15 mouse cellular contexts compared by ENCODE assay signal in the genomic region with DNA sequence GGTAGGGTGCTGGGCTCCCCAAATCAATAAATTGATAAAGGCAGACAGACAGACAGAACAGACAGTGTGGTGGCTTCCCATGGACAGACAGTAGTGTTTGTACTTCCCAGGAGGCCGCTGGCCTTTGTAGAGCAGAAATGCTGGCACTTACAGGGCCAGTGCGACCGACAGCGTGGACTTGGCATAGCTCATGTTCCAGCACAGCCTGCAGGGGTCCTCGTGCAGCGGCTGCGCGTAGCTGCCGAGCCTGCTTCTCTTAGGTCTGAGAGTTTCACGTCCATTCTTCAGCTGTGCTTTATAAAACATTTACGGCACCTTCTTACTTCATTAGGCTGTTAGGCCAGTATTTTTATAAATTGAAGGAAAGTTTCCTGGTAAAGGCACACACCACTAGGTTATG. TPM values are rescaled to one million over a fixed set of nuclear protein-coding genes. Genes with fewer than 3 reads are reported as not detected.
DNase-seq lines count a peak whose midpoint lies in the region; ATAC-seq and TF ChIP-seq lines count a peak whose summit lies in the region.
"Had no signal": no experiment of that assay in that cellular context is flagged by ENCODE, and none has a peak within 500 bp of the region (broad histone marks: within the 10 kb centered on the region; RNA-seq: fewer than 3 reads in every experiment).

No protein-coding gene starts in this region.

- WGBS in hindbrain, postnatal 0 days: 45% methylated on average over 11 of the region's 11 CpGs
- WGBS in hindbrain, embryonic 16.5 days: 68% methylated on average over 11 of the region's 11 CpGs
- 68% methylated on average over 11 of the region's 11 CpGs for WGBS in liver, postnatal 0 days (ENCODE audit: insufficient replicate concordance)
- 77% methylated on average over 11 of the region's 11 CpGs for WGBS in liver, embryonic 12.5 days (ENCODE audit: insufficient replicate concordance)
- WGBS in stomach, postnatal 0 days: 79% methylated on average over 11 of the region's 11 CpGs

- no peaks in the 10 kb centered on the region for H3K27me3 ChIP-seq in hindbrain, postnatal 0 days (ENCODE audit: insufficient read depth, low read length)
- no peaks in the 10 kb centered on the region for H3K27me3 ChIP-seq in hindbrain, embryonic 16.5 days (replicated peaks; ENCODE audit: control insufficient read depth, insufficient read depth, low read length)
- H3K27me3 ChIP-seq in liver, postnatal 0 days (ENCODE audit: insufficient read depth, low read length): no peaks in the 10 kb centered on the region
- no peaks in the 10 kb centered on the region for H3K27me3 ChIP-seq in liver, embryonic 12.5 days (replicated peaks)
- H3K27me3 ChIP-seq in stomach, postnatal 0 days (ENCODE audit: control insufficient read depth, insufficient read depth, low read length): no peaks in the 10 kb centered on the region
- H3K27me3 ChIP-seq: forebrain, embryonic 15.5 days; limb, embryonic 12.5 days; lung, embryonic 15.5 days; midbrain, embryonic 13.5 days had no signal

- H3K9me3 ChIP-seq in hindbrain, postnatal 0 days (ENCODE audit: low read length): no peaks in the 10 kb centered on the region
- no peaks in the 10 kb centered on the region for H3K9me3 ChIP-seq in hindbrain, embryonic 16.5 days (ENCODE audit: control insufficient read depth, low read length)
- no peaks in the 10 kb centered on the region for H3K9me3 ChIP-seq in liver, postnatal 0 days (ENCODE audit: low read length)
- H3K9me3 ChIP-seq in liver, embryonic 12.5 days (replicated peaks): no peaks in the 10 kb centered on the region
- H3K9me3 ChIP-seq in stomach, postnatal 0 days (ENCODE audit: control insufficient read depth, low read length): no peaks in the 10 kb centered on the region
- H3K9me3 ChIP-seq: forebrain, embryonic 15.5 days; limb, embryonic 12.5 days; lung, embryonic 15.5 days; midbrain, embryonic 13.5 days had no signal

- peaks cover 7% of the 10 kb centered on the region; the same call in 1 of the 2 replicates for H3K36me3 ChIP-seq in hindbrain, postnatal 0 days (ENCODE audit: insufficient read depth, low read length)
- peaks cover 9% of the 10 kb centered on the region for H3K36me3 ChIP-seq in hindbrain, embryonic 16.5 days (ENCODE audit: control insufficient read depth, insufficient read depth, low read length)
- no peaks in the 10 kb centered on the region for H3K36me3 ChIP-seq in liver, postnatal 0 days (replicated peaks; ENCODE audit: insufficient read depth, low read length)
- peaks cover 17% of the 10 kb centered on the region; the same call in 1 of the 2 replicates for H3K36me3 ChIP-seq in liver, embryonic 12.5 days
- no peaks in the 10 kb centered on the region for H3K36me3 ChIP-seq in stomach, postnatal 0 days (ENCODE audit: control insufficient read depth, insufficient read depth, low read length)

- peak; percentile 50 for TF ChIP-seq CTCF in hindbrain, postnatal 0 days (IDR thresholded peaks at IDR 0.05; ENCODE audit: low read depth)
- TF ChIP-seq CTCF in liver, postnatal 0 days (IDR thresholded peaks at IDR 0.05; ENCODE audit: low read depth): peak; percentile 26; the same call in 1 of the 2 replicates
- 0 out of 2 replicates have a peak, but pooled peaks have one; percentile 4 for TF ChIP-seq CTCF in brain, embryonic 14.5 days (IDR thresholded peaks at IDR 0.05; ENCODE audit: borderline replicate concordance, extremely low read depth, insufficient read depth, insufficient read length)
- TF ChIP-seq CTCF in stomach, postnatal 0 days (IDR thresholded peaks at IDR 0.05; ENCODE audit: low read depth): peak; percentile 48

- no peaks in the 10 kb centered on the region for H3K4me1 ChIP-seq in hindbrain, postnatal 0 days (ENCODE audit: insufficient read depth, low read length)
- H3K4me1 ChIP-seq in hindbrain, embryonic 16.5 days (ENCODE audit: control insufficient read depth, insufficient read depth, low read depth, low read length): no peaks in the 10 kb centered on the region
- H3K4me1 ChIP-seq in liver, postnatal 0 days (ENCODE audit: insufficient read depth): no peaks in the 10 kb centered on the region
- H3K4me1 ChIP-seq in liver, embryonic 12.5 days: no peaks in the 10 kb centered on the region
- H3K4me1 ChIP-seq in stomach, postnatal 0 days (replicated peaks; ENCODE audit: control insufficient read depth, insufficient read depth): no peaks in the 10 kb centered on the region
- H3K4me1 ChIP-seq: forebrain, embryonic 15.5 days; limb, embryonic 12.5 days; lung, embryonic 15.5 days; midbrain, embryonic 13.5 days had no signal

- no peak for TF ChIP-seq EP300 in liver, postnatal 0 days (IDR thresholded peaks at IDR 0.05; ENCODE audit: low read depth)
- TF ChIP-seq EP300 in stomach, postnatal 0 days (optimal IDR thresholded peaks at IDR 0.05): no peak

- H3K9ac ChIP-seq in hindbrain, postnatal 0 days (replicated peaks; ENCODE audit: low read length): no peak overlapping the region
- no peak overlapping the region for H3K9ac ChIP-seq in hindbrain, embryonic 16.5 days (ENCODE audit: low read depth, low read length)
- H3K9ac ChIP-seq in liver, postnatal 0 days (replicated peaks): no peak overlapping the region
- H3K9ac ChIP-seq in liver, embryonic 12.5 days: no peak overlapping the region
- H3K9ac ChIP-seq in stomach, postnatal 0 days (ENCODE audit: low read length): no peak overlapping the region
- H3K9ac ChIP-seq: forebrain, embryonic 15.5 days; limb, embryonic 12.5 days; lung, embryonic 15.5 days; midbrain, embryonic 13.5 days had no signal

- no peak overlapping the region for H3K4me2 ChIP-seq in hindbrain, postnatal 0 days (ENCODE audit: low read depth, low read length)
- no peak overlapping the region for H3K4me2 ChIP-seq in hindbrain, embryonic 16.5 days (ENCODE audit: low read length)
- H3K4me2 ChIP-seq in liver, postnatal 0 days (ENCODE audit: low read depth, low read length): no peak overlapping the region
- H3K4me2 ChIP-seq in liver, embryonic 12.5 days: no peak overlapping the region
- no peak overlapping the region for H3K4me2 ChIP-seq in stomach, postnatal 0 days (replicated peaks; ENCODE audit: low read depth)
- H3K4me2 ChIP-seq: forebrain, embryonic 15.5 days; limb, embryonic 12.5 days; lung, embryonic 15.5 days; midbrain, embryonic 13.5 days had no signal

- DNase-seq in hindbrain, postnatal 0 days (ENCODE audit: low spot score): peak; percentile 50
- DNase-seq in liver, postnatal 0 days: no peak
- peak; percentile 5 for DNase-seq in brain, embryonic 14.5 days (ENCODE audit: low read depth)
- no peak for DNase-seq in stomach, postnatal 0 days (ENCODE audit: low spot score)
- no peak for DNase-seq in thymus, postnatal 14 days
- DNase-seq: cerebellum, adult 18-20 months; gastrocnemius, adult 2 months; heart, adult 18-20 months; thymus, adult 2 months had no signal

- ATAC-seq in hindbrain, postnatal 0 days: no peak
- no peak for ATAC-seq in hindbrain, embryonic 16.5 days
- no peak for ATAC-seq in liver, postnatal 0 days
- no peak for ATAC-seq in liver, embryonic 12.5 days
- ATAC-seq in stomach, postnatal 0 days (ENCODE audit: low FRiP score, low TSS enrichment): no peak
- ATAC-seq: forebrain, embryonic 15.5 days; midbrain, embryonic 13.5 days had no signal

- no peak for TF ChIP-seq POLR2A in brain, embryonic 14.5 days (IDR thresholded peaks at IDR 0.05; ENCODE audit: borderline replicate concordance, extremely low read depth, insufficient read depth, insufficient read length, poor library complexity, severe bottlenecking)

- H3K27ac ChIP-seq in hindbrain, postnatal 0 days: no peak overlapping the region
- H3K27ac ChIP-seq in hindbrain, embryonic 16.5 days (ENCODE audit: low read depth, low read length): no peak overlapping the region
- H3K27ac ChIP-seq in liver, postnatal 0 days (ENCODE audit: low read depth): no peak overlapping the region
- no peak overlapping the region for H3K27ac ChIP-seq in liver, embryonic 12.5 days
- H3K27ac ChIP-seq in stomach, postnatal 0 days (replicated peaks): no peak overlapping the region; the same call in 1 of the 2 replicates
- H3K27ac ChIP-seq: forebrain, embryonic 15.5 days; gastrocnemius, adult 2 months; limb, embryonic 12.5 days; midbrain, embryonic 13.5 days had no signal

- no peak overlapping the region for H3K4me3 ChIP-seq in hindbrain, postnatal 0 days (ENCODE audit: low read length)
- H3K4me3 ChIP-seq in hindbrain, embryonic 16.5 days (ENCODE audit: low read length): no peak overlapping the region
- H3K4me3 ChIP-seq in liver, postnatal 0 days (ENCODE audit: low read depth, low read length): no peak overlapping the region
- no peak overlapping the region for H3K4me3 ChIP-seq in liver, embryonic 12.5 days
- no peak overlapping the region for H3K4me3 ChIP-seq in stomach, postnatal 0 days (ENCODE audit: low read depth, low read length)
- H3K4me3 ChIP-seq: forebrain, embryonic 15.5 days; gastrocnemius, adult 2 months; limb, embryonic 12.5 days; lung, embryonic 15.5 days; midbrain, embryonic 13.5 days had no signal

RNA-seq across cellular contexts. Expression of gene Traf3ip1, which starts 20.5 kb away (rescaled TPM):
- total RNA-seq in hindbrain, postnatal 0 days (2014; rRNA removed): 10.3 and 11.7 TPM in 2 replicates
- 7.4 and 8.1 TPM in 2 replicates for polyA plus RNA-seq in hindbrain, postnatal 0 days (2015; fragmentation: Nextera tagmentation; extraction: Ambion mirVana)
- polyA plus RNA-seq in hindbrain, embryonic 16.5 days (2015; fragmentation: Nextera tagmentation; extraction: Ambion mirVana): 10.4 TPM in 2 replicates
- 2.2 and 2.5 TPM in 2 replicates for polyA plus RNA-seq in liver, postnatal 0 days (2015; fragmentation: Nextera tagmentation; extraction: Ambion mirVana)
- polyA plus RNA-seq in liver, embryonic 12.5 days (2016; fragmentation: Nextera tagmentation; extraction: Ambion mirVana): 3.6 and 4.1 TPM in 2 replicates
- 18.3 and 20.1 TPM in 2 replicates for polyA plus RNA-seq in brain, embryonic 14.5 days (2012; rRNA removed)
- polyA plus RNA-seq in stomach, postnatal 0 days (2015; fragmentation: Nextera tagmentation; extraction: Ambion mirVana): 3.0 and 3.1 TPM in 2 replicates

RNA-seq across cellular contexts. Expression of gene Asb1, which starts 25.4 kb away (rescaled TPM):
- 35.2 and 41.9 TPM in 2 replicates for total RNA-seq in hindbrain, postnatal 0 days (2014; rRNA removed)
- polyA plus RNA-seq in hindbrain, postnatal 0 days (2015; fragmentation: Nextera tagmentation; extraction: Ambion mirVana): 9.5 and 10.2 TPM in 2 replicates
- 10.3 and 12.0 TPM in 2 replicates for polyA plus RNA-seq in hindbrain, embryonic 16.5 days (2015; fragmentation: Nextera tagmentation; extraction: Ambion mirVana)
- 4.6 and 4.8 TPM in 2 replicates for polyA plus RNA-seq in liver, postnatal 0 days (2015; fragmentation: Nextera tagmentation; extraction: Ambion mirVana)
- 20.2 and 20.9 TPM in 2 replicates for polyA plus RNA-seq in liver, embryonic 12.5 days (2016; fragmentation: Nextera tagmentation; extraction: Ambion mirVana)
- 15.5 and 16.9 TPM in 2 replicates for polyA plus RNA-seq in brain, embryonic 14.5 days (2012; rRNA removed)
- 1.6 and 2.3 TPM in 2 replicates for polyA plus RNA-seq in stomach, postnatal 0 days (2015; fragmentation: Nextera tagmentation; extraction: Ambion mirVana)

RNA-seq across cellular contexts. Expression of gene Per2, which starts 55.8 kb away (rescaled TPM):
- 10.0 and 12.0 TPM in 2 replicates for total RNA-seq in hindbrain, postnatal 0 days (2014; rRNA removed)
- 4.2 and 5.1 TPM in 2 replicates for polyA plus RNA-seq in hindbrain, postnatal 0 days (2015; fragmentation: Nextera tagmentation; extraction: Ambion mirVana)
- polyA plus RNA-seq in hindbrain, embryonic 16.5 days (2015; fragmentation: Nextera tagmentation; extraction: Ambion mirVana): 5.0 and 5.8 TPM in 2 replicates
- 2.4 and 2.5 TPM in 2 replicates for polyA plus RNA-seq in liver, postnatal 0 days (2015; fragmentation: Nextera tagmentation; extraction: Ambion mirVana)
- polyA plus RNA-seq in liver, embryonic 12.5 days (2016; fragmentation: Nextera tagmentation; extraction: Ambion mirVana): 2.9 and 3.1 TPM in 2 replicates
- polyA plus RNA-seq in brain, embryonic 14.5 days (2012; rRNA removed): 8.9 and 9.4 TPM in 2 replicates
- polyA plus RNA-seq in stomach, postnatal 0 days (2015; fragmentation: Nextera tagmentation; extraction: Ambion mirVana): 2.4 and 2.8 TPM in 2 replicates

Comparison
In these comparisons a context has a peak if more than half of its experiments do, and no peak if none do; other contexts are left out.
1. DNase-seq: peak in hindbrain, postnatal 0 days (single experiment) and brain, embryonic 14.5 days (single experiment); none in liver, postnatal 0 days (single experiment), stomach, postnatal 0 days (single experiment) and thymus, postnatal 14 days (single experiment).
2. Peak in every context shown above with its lines, with median percentiles within 50 percentile points of each other: CTCF ChIP-seq.